Mouse (Mus musculus) stomach, postnatal 0 days (tissue): ENCODE measurements around the gene Timm8a2. TPM values are rescaled to one million over a fixed set of nuclear protein-coding genes. Genes with fewer than 3 reads are reported as not detected.

Experiments used
- ATAC-seq: fragments of 200-750 bp; cut with Nextera tagmentation; 2 replicates; pipeline ENCODE4 v1.8.0; 2017; ENCODE audit not compliant: low FRiP score, low TSS enrichment
- DNase-seq: peaks from one replicate; pipeline ENCODE4 v3.0.0-alpha.2; 2016; ENCODE audit warnings: low spot score
- H3K27ac ChIP-seq: fragments of 300-500 bp; sonication (generic); replicated peaks from 2 replicates; pipeline ENCODE4 v1.5.1; 2014; ENCODE audit warnings: mild to moderate bottlenecking, control low read depth
- H3K27me3 ChIP-seq: fragments of 300-500 bp; sonication (generic); 2 replicates; pipeline ENCODE4 v1.6.1; 2014; ENCODE audit warnings: low read length; ENCODE audit not compliant: control insufficient read depth, insufficient read depth
- H3K36me3 ChIP-seq: fragments of 300-500 bp; sonication (generic); 2 replicates; pipeline ENCODE4 v1.6.1; 2014; ENCODE audit warnings: low read length, mixed read lengths; ENCODE audit not compliant: control insufficient read depth, insufficient read depth
- H3K4me1 ChIP-seq: fragments of 300-500 bp; sonication (generic); replicated peaks from 2 replicates; pipeline ENCODE4 v1.6.1; 2014; ENCODE audit warnings: antibody characterized with exemption; ENCODE audit not compliant: control insufficient read depth, insufficient read depth
- H3K4me2 ChIP-seq: fragments of 300-500 bp; sonication (generic); replicated peaks from 2 replicates; pipeline ENCODE4 v1.6.1; 2014; ENCODE audit warnings: low read depth, mild to moderate bottlenecking, control low read depth, moderate library complexity
- H3K4me3 ChIP-seq: fragments of 300-500 bp; sonication (generic); 2 replicates; pipeline ENCODE4 v1.5.1; 2014; ENCODE audit warnings: low read depth, low read length, control low read depth
- H3K9ac ChIP-seq: fragments of 300-500 bp; sonication (generic); 2 replicates; pipeline ENCODE4 v1.6.1; 2014; ENCODE audit warnings: mild to moderate bottlenecking, low read length, control low read depth, mixed read lengths
- H3K9me3 ChIP-seq: fragments of 300-500 bp; sonication (generic); 2 replicates; pipeline ENCODE4 v1.6.1; 2016; ENCODE audit warnings: low read length; ENCODE audit not compliant: control insufficient read depth
- CTCF ChIP-seq: IDR thresholded peaks from 2 replicates; pipeline ENCODE4 v1.5.1; 2016; ENCODE audit warnings: antibody characterized with exemption, low read depth, mild to moderate bottlenecking, moderate library complexity
- EP300 ChIP-seq: optimal IDR thresholded peaks from 2 replicates; pipeline ENCODE3; 2016; ENCODE audit warnings: antibody characterized with exemption
- WGBS: fragments of 180-500 bp; shearing (Covaris S2); extraction: QIAGEN DNeasy Blood & Tissue Kit; methylation state at CpG from one replicate; pipeline ENCODE4 v1.1.7; 2014; 5-methylcytosine and 5-hydroxymethylcytosine counted together
- polyA plus RNA-seq: library from polyadenylated mRNA; unstranded; fragments of >200 nt; fragmentation: Nextera tagmentation; extraction: Ambion mirVana; gene quantifications from 2 replicates; pipeline ENCODE4 v1.2.1, GENCODE M21; 2015

Timm8a2 gene
- polyA plus RNA-seq, 1 experiment from 2014 or later = not detected

GRCm38 (mm10) chr14:121994846-121995556 lies 39.5 kb upstream of the Timm8a2 start:
- Histone ChIP-seq H3K27ac (no peak overlapping the region), H3K27me3 (no peaks in the 10 kb centered on the region), H3K4me3 (no peak overlapping the region), H3K36me3 (peaks cover 4% of the 10 kb centered on the region; the same call in 1 of the 2 replicates), H3K9ac (no peak overlapping the region), H3K4me2 (no peak overlapping the region), H3K4me1 (no peaks in the 10 kb centered on the region), H3K9me3 (no peaks in the 10 kb centered on the region)
- 89% methylated on average over 7 of the region's 7 CpGs for WGBS
- TF ChIP-seq EP300 (no peak), CTCF (no peak)
- peak; percentile 10 for DNase-seq
- ATAC-seq = no peak

- Histone ChIP-seq H3K9me3 (no peaks in the 10 kb centered on the region), H3K4me1 (no peaks in the 10 kb centered on the region), H3K27me3 (no peaks in the 10 kb centered on the region), H3K4me3 (no peak overlapping the region), H3K4me2 (no peak overlapping the region), H3K9ac (no peak overlapping the region), H3K27ac (no peak overlapping the region), H3K36me3 (peaks cover 4% of the 10 kb centered on the region; the same call in 1 of the 2 replicates)
- 83% methylated on average over 1 of the region's 1 CpGs for WGBS
- DNase-seq = no peak
- ATAC-seq = no peak
- TF ChIP-seq EP300 (no peak), CTCF (no peak)
Measured at GRCm38 (mm10) chr14:121995557-121995870, 39.0 kb upstream of the Timm8a2 start.

GRCm38 (mm10) chr14:121996786-121997185 lies 37.7 kb upstream of the Timm8a2 start:
- Histone ChIP-seq H3K27me3 (no peaks in the 10 kb centered on the region), H3K27ac (no peak overlapping the region), H3K4me3 (no peak overlapping the region), H3K4me2 (no peak overlapping the region), H3K4me1 (no peaks in the 10 kb centered on the region), H3K9ac (no peak overlapping the region), H3K36me3 (peaks cover 4% of the 10 kb centered on the region; the same call in 1 of the 2 replicates), H3K9me3 (no peaks in the 10 kb centered on the region)
- WGBS = 78% methylated on average over 8 of the region's 8 CpGs
- no peak for ATAC-seq
- TF ChIP-seq EP300 (no peak), CTCF (no peak)
- peak; percentile 18 for DNase-seq

- H3K4me3 ChIP-seq = no peak overlapping the region
- H3K4me2 ChIP-seq = no peak overlapping the region
- DNase-seq (no peak), ATAC-seq (no peak)
- H3K4me1 ChIP-seq = no peaks in the 10 kb centered on the region
- no peaks in the 10 kb centered on the region for H3K27me3 ChIP-seq
- H3K9me3 ChIP-seq = no peaks in the 10 kb centered on the region
- H3K9ac ChIP-seq = no peak overlapping the region
- TF ChIP-seq EP300 (no peak), CTCF (no peak)
- 67% methylated on average over 8 of the region's 8 CpGs for WGBS
- peaks cover 1% of the 10 kb centered on the region; the same call in 1 of the 2 replicates for H3K36me3 ChIP-seq
- H3K27ac ChIP-seq = no peak overlapping the region
Measured at GRCm38 (mm10) chr14:121999455-121999854, 35.0 kb upstream of the Timm8a2 start.

GRCm38 (mm10) chr14:122000346-122001105 lies 33.9 kb upstream of the Timm8a2 start:
- Histone ChIP-seq H3K27me3 (no peaks in the 10 kb centered on the region), H3K4me3 (no peak overlapping the region), H3K36me3 (no peaks in the 10 kb centered on the region), H3K27ac (no peak overlapping the region), H3K4me2 (no peak overlapping the region), H3K9ac (no peak overlapping the region), H3K9me3 (no peaks in the 10 kb centered on the region), H3K4me1 (no peaks in the 10 kb centered on the region)
- TF ChIP-seq EP300 (no peak), CTCF (no peak)
- no peak for DNase-seq
- WGBS = 93% methylated on average over 17 of the region's 17 CpGs
- ATAC-seq = no peak

GRCm38 (mm10) chr14:122002224-122002623 lies 32.2 kb upstream of the Timm8a2 start:
- no peak for TF ChIP-seq CTCF
- no peak for TF ChIP-seq EP300
- no peaks in the 10 kb centered on the region for H3K9me3 ChIP-seq
- no peak overlapping the region for H3K4me3 ChIP-seq
- ATAC-seq = no peak
- no peaks in the 10 kb centered on the region for H3K36me3 ChIP-seq
- 93% methylated on average over 7 of the region's 7 CpGs for WGBS
- no peak for DNase-seq
- no peaks in the 10 kb centered on the region for H3K4me1 ChIP-seq
- H3K9ac ChIP-seq = no peak overlapping the region
- no peaks in the 10 kb centered on the region for H3K27me3 ChIP-seq
- no peak overlapping the region for H3K27ac ChIP-seq
- no peak overlapping the region for H3K4me2 ChIP-seq
